Mouse (Mus musculus) lung, adult 2 months (tissue): ENCODE results near the gene Cmtm7. TPM values are rescaled to one million over a fixed set of nuclear protein-coding genes. Genes with fewer than 3 reads are reported as not detected.

Experiments used
- DNase-seq: peaks from one replicate; pipeline ENCODE4 v3.0.0; 2022
- H3K4me1 ChIP-seq: fragments of 200-500 bp; 2 replicates; pipeline ENCODE4 v1.6.1; 2011; ENCODE audit warnings: low read length; ENCODE audit not compliant: control insufficient read depth, insufficient read depth
- H3K4me3 ChIP-seq: fragments of 200-500 bp; replicated peaks from 2 replicates; pipeline ENCODE3; 2011; ENCODE audit warnings: low read depth, mild to moderate bottlenecking, control low read depth, low read length; ENCODE audit errors: extremely low read depth
- CTCF ChIP-seq: fragments of 200-500 bp; IDR thresholded peaks from 2 replicates; pipeline ENCODE4 v1.5.1; 2011; ENCODE audit warnings: mild to moderate bottlenecking, low read length, control low read depth; ENCODE audit not compliant: insufficient read depth
- POLR2A ChIP-seq: fragments of 200-500 bp; IDR thresholded peaks from 2 replicates; pipeline ENCODE4 v1.6.1; 2011; ENCODE audit warnings: low read depth, mild to moderate bottlenecking, control low read depth, low read length, borderline replicate concordance; ENCODE audit errors: extremely low read depth
- WGBS: fragments of 180-500 bp; shearing (Covaris S2); methylation state at CpG from one replicate; pipeline ENCODE4 v1.1.7; 2018; 5-methylcytosine and 5-hydroxymethylcytosine counted together
- polyA plus RNA-seq: library from polyadenylated mRNA; depleted of rRNA; stranded (reverse); fragments of >200 nt; gene quantifications from 2 replicates; pipeline ENCODE4 v1.2.3, GENCODE M21; 2012

Gene Cmtm7
- polyA plus RNA-seq, 1 experiment = 88.9 TPM

DNA sequence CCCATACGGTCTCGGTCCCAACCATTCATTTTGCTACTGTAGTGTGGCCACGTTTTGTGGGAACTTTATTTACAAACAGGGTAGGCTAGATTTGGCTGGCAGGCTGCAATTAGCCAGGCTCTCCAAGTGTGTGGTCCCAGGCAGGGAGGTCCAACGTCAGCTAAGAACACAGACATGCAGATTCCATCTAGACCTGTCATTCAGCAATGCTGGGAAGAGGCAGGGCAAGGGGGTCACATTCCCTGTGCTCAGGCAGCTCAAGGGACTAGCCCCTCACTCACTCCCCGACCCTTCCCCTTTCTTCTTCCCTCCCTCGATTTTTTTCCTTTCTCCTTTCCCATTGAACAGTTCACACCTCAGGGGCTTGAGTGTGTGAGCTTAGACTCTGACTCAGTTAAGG is 17.2 kb upstream of the Cmtm7 start:
- no peak for DNase-seq
- TF ChIP-seq CTCF = no peak
- TF ChIP-seq POLR2A = no peak
- WGBS = 58% methylated on average over 6 of the region's 6 CpGs
- no peak overlapping the region for H3K4me3 ChIP-seq
- no peaks in the 10 kb centered on the region for H3K4me1 ChIP-seq

DNA sequence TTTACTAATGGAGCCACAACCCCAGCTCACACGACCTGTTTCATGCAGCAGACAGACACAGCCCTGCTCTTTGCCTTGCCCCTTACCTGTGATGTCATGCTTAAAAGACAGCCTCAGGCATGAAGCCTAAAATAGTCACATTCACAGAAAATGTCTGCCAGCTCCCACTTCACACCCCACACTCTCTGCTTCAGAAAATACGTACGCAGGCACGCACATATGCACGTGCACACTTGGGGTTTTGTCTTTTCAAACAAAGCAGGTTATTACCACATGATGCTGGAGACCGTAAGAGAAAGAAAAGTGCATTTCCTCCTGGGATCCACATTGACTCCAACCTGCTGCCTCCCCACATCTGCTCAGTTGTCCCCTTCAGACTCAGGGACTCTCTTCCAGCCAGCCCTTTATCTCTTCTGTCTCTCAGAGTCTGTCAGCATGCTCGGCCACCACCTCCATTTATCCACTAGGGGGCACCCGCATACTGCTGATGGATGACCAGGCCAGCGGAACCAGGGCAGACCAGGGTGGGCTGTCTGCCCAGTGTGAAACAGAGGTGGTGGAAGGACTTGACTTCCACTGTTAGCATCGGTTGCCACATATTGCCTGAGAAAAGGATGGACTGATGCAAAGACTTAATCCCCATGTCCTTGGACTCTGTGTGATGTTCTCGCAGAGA is 15.8 kb upstream of the Cmtm7 start:
- no peaks in the 10 kb centered on the region for H3K4me1 ChIP-seq
- DNase-seq = peak; percentile 79
- TF ChIP-seq POLR2A = no peak
- peak; percentile 86 for TF ChIP-seq CTCF
- WGBS = 54% methylated on average over 11 of the region's 11 CpGs
- no peak overlapping the region for H3K4me3 ChIP-seq

DNA sequence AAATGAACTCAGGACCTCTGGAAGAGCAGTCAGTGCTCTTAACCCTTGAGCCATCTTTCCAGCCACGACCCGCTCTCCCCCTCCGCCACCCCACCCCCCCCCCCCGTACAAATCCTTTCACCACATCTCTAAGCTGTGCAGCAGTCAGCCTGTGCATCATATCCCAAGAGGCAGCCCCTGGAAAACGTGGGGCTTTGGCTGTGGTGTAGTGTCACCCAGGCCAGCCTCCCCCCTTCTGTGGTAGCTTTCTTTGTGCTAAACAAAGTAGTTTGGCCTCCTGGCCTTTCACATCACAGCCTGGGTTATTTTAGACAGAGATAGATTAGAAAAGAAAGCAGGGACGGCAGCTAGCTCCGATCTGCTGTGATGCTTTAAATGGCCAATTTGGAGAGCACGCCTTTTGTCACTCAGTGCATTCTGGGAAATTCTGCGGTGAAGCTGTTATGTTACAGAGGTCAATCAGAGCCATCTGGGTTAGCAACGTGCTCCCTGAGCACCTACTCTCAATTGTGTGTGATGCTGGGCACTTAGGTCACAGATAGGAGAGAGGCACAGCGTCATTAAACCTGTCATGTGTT is 14.9 kb upstream of the Cmtm7 start:
- Histone ChIP-seq H3K4me1 (no peaks in the 10 kb centered on the region), H3K4me3 (no peak overlapping the region)
- no peak for DNase-seq
- 57% methylated on average over 11 of the region's 11 CpGs for WGBS
- TF ChIP-seq CTCF = no peak
- no peak for TF ChIP-seq POLR2A

DNA sequence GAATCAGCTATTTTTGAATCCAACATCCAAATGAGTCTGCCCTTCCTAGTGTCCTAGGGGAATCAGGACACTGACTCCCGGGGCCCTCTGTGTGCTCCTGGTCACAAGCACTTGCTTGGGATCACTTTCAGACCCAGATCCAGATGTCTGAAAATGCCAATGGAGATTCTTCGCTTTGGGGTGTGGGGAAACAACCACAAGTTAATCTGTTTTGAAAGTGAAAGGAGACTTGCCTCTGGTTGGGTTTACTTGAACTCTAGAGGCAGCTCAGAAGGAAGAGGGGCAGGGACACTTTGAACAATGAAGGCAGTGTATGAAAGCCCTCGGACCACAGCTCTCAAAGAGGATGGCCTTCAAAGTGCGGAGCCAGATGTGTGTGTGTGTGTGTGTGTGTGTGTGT is 12.8 kb upstream of the Cmtm7 start:
- no peak overlapping the region for H3K4me3 ChIP-seq
- DNase-seq = no peak
- 68% methylated on average over 4 of the region's 4 CpGs for WGBS
- TF ChIP-seq POLR2A = no peak
- TF ChIP-seq CTCF = no peak
- H3K4me1 ChIP-seq = no peaks in the 10 kb centered on the region

DNA sequence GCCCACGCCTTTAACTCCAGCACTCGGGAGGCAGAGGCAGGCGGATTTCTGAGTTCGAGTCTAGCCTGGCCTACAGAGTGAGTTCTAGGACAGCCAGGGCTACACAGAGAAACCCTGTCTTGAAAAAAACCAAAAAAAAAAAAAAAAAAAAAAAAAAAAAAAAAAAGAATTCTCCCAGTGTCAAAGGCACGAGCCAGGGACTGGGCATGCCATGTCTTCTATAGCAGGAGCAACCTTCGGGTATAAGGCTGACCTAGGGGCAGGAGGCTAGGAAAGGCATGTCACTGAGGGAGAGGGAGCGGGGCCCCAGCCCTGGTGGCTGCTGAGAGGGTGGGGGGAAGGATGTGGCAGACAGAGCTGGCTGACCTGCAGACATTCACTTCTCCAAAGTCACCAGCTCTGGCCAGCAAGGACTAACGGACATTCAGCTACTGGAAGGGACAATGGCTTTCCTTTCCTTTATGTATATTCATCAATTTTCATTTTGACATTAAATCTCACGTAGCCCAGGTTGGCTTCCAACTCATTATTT is 12.2 kb upstream of the Cmtm7 start:
- no peak for DNase-seq
- TF ChIP-seq POLR2A (no peak), CTCF (no peak)
- H3K4me1 ChIP-seq = no peaks in the 10 kb centered on the region
- 83% methylated on average over 9 of the region's 9 CpGs for WGBS
- H3K4me3 ChIP-seq = no peak overlapping the region

DNA sequence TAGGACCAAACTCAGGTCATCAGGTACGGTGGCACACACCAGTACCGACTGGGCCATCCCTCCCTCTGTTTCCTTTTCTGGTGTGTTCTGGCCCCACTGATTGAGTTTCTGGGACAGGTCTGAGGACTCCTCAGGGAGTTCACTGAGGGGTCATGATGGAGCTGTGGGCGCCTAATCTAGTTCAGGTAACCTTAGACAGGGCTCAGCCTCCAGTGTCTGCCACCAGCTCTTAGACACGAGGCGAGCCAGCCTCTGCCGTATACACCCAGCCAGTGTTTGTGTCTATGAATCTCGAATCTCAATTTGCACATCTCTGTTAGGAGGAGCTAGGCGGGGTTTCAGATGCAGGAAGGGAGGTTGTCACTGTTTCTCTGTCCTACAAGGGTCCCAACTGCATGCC is 8.3 kb upstream of the Cmtm7 start:
- DNase-seq = no peak
- Histone ChIP-seq H3K4me1 (no peaks in the 10 kb centered on the region), H3K4me3 (no peak overlapping the region)
- TF ChIP-seq CTCF (no peak), POLR2A (no peak)
- 81% methylated on average over 8 of the region's 8 CpGs for WGBS

DNA sequence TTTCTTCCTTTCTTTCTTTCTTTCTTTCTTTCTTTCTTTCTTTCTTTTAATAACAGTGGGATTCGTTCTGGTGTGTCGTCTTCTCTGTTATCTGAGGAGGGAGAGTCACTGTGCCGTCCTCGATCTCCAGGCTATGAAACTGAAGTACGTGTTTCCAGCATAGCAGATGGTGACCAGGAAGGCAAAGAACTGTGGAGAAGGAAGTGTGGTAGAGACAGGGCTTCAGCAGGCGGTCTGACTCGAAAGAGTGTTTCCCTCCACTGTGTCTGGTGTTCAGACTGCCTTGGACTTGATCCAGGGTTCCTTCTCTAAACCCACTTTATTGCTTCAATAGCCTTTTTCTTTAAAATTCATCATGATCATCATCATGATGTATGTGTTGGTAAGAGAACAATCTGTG is 7.9 kb upstream of the Cmtm7 start:
- Histone ChIP-seq H3K4me3 (no peak overlapping the region), H3K4me1 (no peaks in the 10 kb centered on the region)
- no peak for DNase-seq
- WGBS = 64% methylated on average over 7 of the region's 7 CpGs
- TF ChIP-seq POLR2A (no peak), CTCF (no peak)

DNA sequence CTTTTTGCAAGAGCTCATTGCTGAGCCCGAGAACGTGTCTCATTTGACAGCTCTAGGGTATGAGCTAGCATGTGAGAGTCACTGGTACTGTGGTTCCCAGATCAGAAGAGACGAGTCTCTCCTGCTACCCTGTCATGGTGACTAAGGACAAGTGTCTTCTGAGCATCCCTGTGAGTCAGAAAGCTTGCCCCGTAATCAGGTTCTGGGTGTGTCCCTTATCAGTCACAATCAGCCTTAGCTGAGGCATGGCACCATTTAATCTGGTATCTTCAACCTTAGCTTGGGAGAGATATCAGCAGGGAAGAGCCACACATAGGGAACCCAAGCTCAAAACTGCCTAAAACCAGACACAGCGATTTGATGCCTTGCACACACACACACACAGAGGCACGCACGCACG is 7.0 kb upstream of the Cmtm7 start:
- WGBS = 84% methylated on average over 8 of the region's 8 CpGs
- DNase-seq = no peak
- Histone ChIP-seq H3K4me3 (no peak overlapping the region), H3K4me1 (no peaks in the 10 kb centered on the region)
- TF ChIP-seq POLR2A (no peak), CTCF (no peak)

DNA sequence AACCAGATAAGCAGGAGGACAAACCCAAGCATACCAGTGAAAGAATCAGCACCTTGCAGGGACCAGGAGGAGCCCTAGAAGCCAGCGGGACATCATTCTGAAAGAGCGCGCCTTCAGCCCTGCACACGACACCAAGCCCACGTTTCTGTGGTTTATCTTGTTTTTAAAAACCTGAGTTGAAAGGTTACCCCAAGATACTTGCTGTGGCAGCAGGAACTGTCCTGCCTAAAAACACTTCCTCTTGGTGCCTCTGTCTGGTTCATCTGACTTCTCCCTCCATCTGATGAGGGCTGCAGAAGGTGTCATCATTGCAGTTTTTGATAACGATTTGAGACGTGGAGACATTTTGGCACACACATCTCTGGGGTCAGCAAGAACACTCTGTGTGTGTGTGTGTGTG is 6.1 kb upstream of the Cmtm7 start:
- no peak for DNase-seq
- H3K4me1 ChIP-seq = no peaks in the 10 kb centered on the region
- WGBS = 81% methylated on average over 7 of the region's 7 CpGs
- no peak for TF ChIP-seq POLR2A
- no peak for TF ChIP-seq CTCF
- no peak overlapping the region for H3K4me3 ChIP-seq

DNA sequence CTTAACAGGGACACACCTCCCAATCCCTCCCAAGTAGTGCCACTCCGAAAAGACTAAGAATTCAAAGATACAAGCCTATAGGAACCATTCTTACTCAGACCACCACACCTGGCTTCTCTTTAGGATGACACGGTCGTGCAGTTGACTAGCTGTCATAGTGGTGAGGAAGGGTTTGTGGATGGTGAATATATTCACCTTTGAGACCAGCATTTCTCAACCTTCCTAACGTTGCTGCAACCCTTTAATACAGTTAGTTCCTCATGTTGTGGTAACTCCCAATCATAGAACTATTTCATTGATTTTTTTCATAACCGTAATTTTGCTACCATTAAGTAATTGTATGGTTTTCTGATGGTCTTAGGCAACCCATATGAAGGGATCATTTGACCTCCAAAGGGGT is 5.5 kb upstream of the Cmtm7 start:
- H3K4me1 ChIP-seq = no peaks in the 10 kb centered on the region
- 90% methylated on average over 5 of the region's 5 CpGs for WGBS
- DNase-seq = no peak
- TF ChIP-seq POLR2A = no peak
- TF ChIP-seq CTCF = no peak
- no peak overlapping the region for H3K4me3 ChIP-seq
